Mouse (Mus musculus): ENCODE data around the gene Mlst8. TPM values are rescaled to one million over a fixed set of nuclear protein-coding genes. Genes with fewer than 3 reads are reported as not detected.
A peak's percentile ranks its signal among the peaks of the same experiment; 100 is the strongest.

Gene Mlst8
- polyA plus RNA-seq (2011; ENCODE audit: insufficient read length, low read depth, missing spikeins), result 20.9 and 23.3 TPM in 2 replicates

- no peaks in the 10 kb centered on the region; the same call in 1 of the 2 replicates for H3K4me1 ChIP-seq (ENCODE audit: control insufficient read depth, insufficient read depth, low read length)
- TF ChIP-seq CTCF (IDR thresholded peaks at IDR 0.05; ENCODE audit: borderline replicate concordance, insufficient read depth, low read length) (peak; percentile 98), POLR2A (IDR thresholded peaks at IDR 0.05; ENCODE audit: low read depth, low read length) (peak; percentile 96)
Measured at GRCm38 (mm10) chr17:24478663-24479380, at the start of gene Mlst8. Mlst8 (minus strand) TSS chr17:24479078.

GRCm38 (mm10) chr17:24528560-24528918 lies 49.7 kb upstream of the Mlst8 start:
- TF ChIP-seq CTCF (IDR thresholded peaks at IDR 0.05; ENCODE audit: borderline replicate concordance, insufficient read depth, low read length) (no peak), POLR2A (IDR thresholded peaks at IDR 0.05; ENCODE audit: low read depth, low read length) (peak; percentile 51; the same call in 1 of the 2 replicates)
- Histone ChIP-seq H3K4me1 (ENCODE audit: control insufficient read depth, insufficient read depth, low read length) (peaks cover 7% of the 10 kb centered on the region; the same call in 1 of the 2 replicates), H3K27ac (ENCODE audit: insufficient read depth, low read length) (peak overlapping the region; percentile 89), H3K4me3 (ENCODE audit: insufficient read depth, low read length) (peak overlapping the region; percentile 88)

More at GRCm38 (mm10) chr17:24478663-24479380, at the start of gene Mlst8:
- peak within 1 kb of the TSS; percentile 57 for H3K4me3 ChIP-seq (ENCODE audit: insufficient read depth, low read length)
- peak within 1 kb of the TSS; percentile 73 for H3K27ac ChIP-seq (ENCODE audit: insufficient read depth, low read length)

GRCm38 (mm10) chr17:24527723-24528559 lies 49.1 kb upstream of the Mlst8 start, which contains the start of gene Traf7:
Traf7 (minus strand) TSS chr17:24527938.
- TF ChIP-seq POLR2A (IDR thresholded peaks at IDR 0.05; ENCODE audit: low read depth, low read length), result peak; percentile 100
- TF ChIP-seq CTCF (IDR thresholded peaks at IDR 0.05; ENCODE audit: borderline replicate concordance, insufficient read depth, low read length), result no peak
- Histone ChIP-seq H3K27ac (ENCODE audit: insufficient read depth, low read length) (peak within 1 kb of the TSS; percentile 89), H3K4me1 (ENCODE audit: control insufficient read depth, insufficient read depth, low read length) (peaks cover 7% of the 10 kb centered on the region; the same call in 1 of the 2 replicates), H3K4me3 (ENCODE audit: insufficient read depth, low read length) (peak within 1 kb of the TSS; percentile 88)

GRCm38 (mm10) chr17:24527315-24527714 lies 48.4 kb upstream of the Mlst8 start:
- Histone ChIP-seq H3K4me3 (ENCODE audit: insufficient read depth, low read length) (peak overlapping the region; percentile 82), H3K27ac (ENCODE audit: insufficient read depth, low read length) (peak overlapping the region; percentile 88), H3K4me1 (ENCODE audit: control insufficient read depth, insufficient read depth, low read length) (peaks cover 7% of the 10 kb centered on the region; the same call in 1 of the 2 replicates)
- TF ChIP-seq POLR2A (IDR thresholded peaks at IDR 0.05; ENCODE audit: low read depth, low read length) (no peak), CTCF (IDR thresholded peaks at IDR 0.05; ENCODE audit: borderline replicate concordance, insufficient read depth, low read length) (no peak)

GRCm38 (mm10) chr17:24524734-24525133 lies 45.9 kb upstream of the Mlst8 start:
- Histone ChIP-seq H3K27ac (ENCODE audit: insufficient read depth, low read length) (no peak overlapping the region), H3K4me1 (ENCODE audit: control insufficient read depth, insufficient read depth, low read length) (peaks cover 7% of the 10 kb centered on the region; the same call in 1 of the 2 replicates), H3K4me3 (ENCODE audit: insufficient read depth, low read length) (no peak overlapping the region)
- TF ChIP-seq POLR2A (IDR thresholded peaks at IDR 0.05; ENCODE audit: low read depth, low read length) (no peak), CTCF (IDR thresholded peaks at IDR 0.05; ENCODE audit: borderline replicate concordance, insufficient read depth, low read length) (no peak)

- Histone ChIP-seq H3K27ac (ENCODE audit: insufficient read depth, low read length) (no peak overlapping the region), H3K4me3 (ENCODE audit: insufficient read depth, low read length) (no peak overlapping the region), H3K4me1 (ENCODE audit: control insufficient read depth, insufficient read depth, low read length) (0 out of 2 replicates have a peak, but pooled peaks cover 7% of the 10 kb centered on the region)
- no peak for TF ChIP-seq CTCF (IDR thresholded peaks at IDR 0.05; ENCODE audit: borderline replicate concordance, insufficient read depth, low read length)
- no peak for TF ChIP-seq POLR2A (IDR thresholded peaks at IDR 0.05; ENCODE audit: low read depth, low read length)
Measured at GRCm38 (mm10) chr17:24520450-24520849, 41.6 kb upstream of the Mlst8 start.

GRCm38 (mm10) chr17:24514270-24515257 lies 35.7 kb upstream of the Mlst8 start:
- Histone ChIP-seq H3K4me3 (ENCODE audit: insufficient read depth, low read length) (no peak overlapping the region), H3K27ac (ENCODE audit: insufficient read depth, low read length) (no peak overlapping the region)
- no peak for TF ChIP-seq CTCF (IDR thresholded peaks at IDR 0.05; ENCODE audit: borderline replicate concordance, insufficient read depth, low read length)
- no peak for TF ChIP-seq POLR2A (IDR thresholded peaks at IDR 0.05; ENCODE audit: low read depth, low read length)

GRCm38 (mm10) chr17:24513609-24514008 lies 34.7 kb upstream of the Mlst8 start:
- Histone ChIP-seq H3K4me3 (ENCODE audit: insufficient read depth, low read length) (no peak overlapping the region), H3K27ac (ENCODE audit: insufficient read depth, low read length) (no peak overlapping the region), H3K4me1 (ENCODE audit: control insufficient read depth, insufficient read depth, low read length) (no peaks in the 10 kb centered on the region)
- TF ChIP-seq CTCF (IDR thresholded peaks at IDR 0.05; ENCODE audit: borderline replicate concordance, insufficient read depth, low read length), result no peak
- no peak for TF ChIP-seq POLR2A (IDR thresholded peaks at IDR 0.05; ENCODE audit: low read depth, low read length)

More at GRCm38 (mm10) chr17:24514270-24515257, 35.7 kb upstream of the Mlst8 start:
- no peaks in the 10 kb centered on the region for H3K4me1 ChIP-seq (ENCODE audit: control insufficient read depth, insufficient read depth, low read length)

All from embryonic fibroblast, embryonic 13.5 days (primary cell).